Mouse (Mus musculus) kidney, embryonic 16.5 days (tissue): ENCODE data around the gene Shc4. TPM values are rescaled to one million over a fixed set of nuclear protein-coding genes. Genes with fewer than 3 reads are reported as not detected.

Source experiments
- ATAC-seq: fragments of 200-750 bp; cut with Nextera tagmentation; 2 replicates; pipeline ENCODE4 v1.8.0; 2017; ENCODE audit warnings: moderate TSS enrichment; ENCODE audit not compliant: low FRiP score, low TSS enrichment
- H3K27ac ChIP-seq: fragments of 300-500 bp; sonication (generic); 2 replicates; pipeline ENCODE4 v1.5.1; 2014; ENCODE audit warnings: low read length
- H3K27me3 ChIP-seq: fragments of 300-500 bp; sonication (generic); 2 replicates; pipeline ENCODE4 v1.6.1; 2014; ENCODE audit warnings: low read length, control low read depth, mixed read lengths; ENCODE audit not compliant: insufficient read depth
- H3K36me3 ChIP-seq: fragments of 300-500 bp; sonication (generic); 2 replicates; pipeline ENCODE4 v1.6.1; 2014; ENCODE audit warnings: low read length, control low read depth, mixed read lengths; ENCODE audit not compliant: insufficient read depth
- H3K4me1 ChIP-seq: fragments of 300-500 bp; sonication (generic); 2 replicates; pipeline ENCODE4 v1.6.1; 2014; ENCODE audit warnings: low read length, control low read depth, mixed read lengths; ENCODE audit not compliant: insufficient read depth
- H3K4me2 ChIP-seq: fragments of 300-500 bp; sonication (generic); replicated peaks from 2 replicates; pipeline ENCODE4 v1.6.1; 2014; ENCODE audit warnings: low read depth, low read length
- H3K4me3 ChIP-seq: fragments of 300-500 bp; sonication (generic); 2 replicates; pipeline ENCODE4 v1.5.1; 2014; ENCODE audit warnings: mild to moderate bottlenecking, low read length
- H3K9ac ChIP-seq: fragments of 300-500 bp; sonication (generic); replicated peaks from 2 replicates; pipeline ENCODE4 v1.6.1; 2014; ENCODE audit warnings: low read length
- H3K9me3 ChIP-seq: fragments of 300-500 bp; sonication (generic); 2 replicates; pipeline ENCODE4 v1.6.1; 2016; ENCODE audit warnings: low read length, control low read depth
- WGBS: fragments of 180-500 bp; shearing (Covaris S2); extraction: QIAGEN DNeasy Blood & Tissue Kit; methylation state at CpG from one replicate; pipeline ENCODE4 v1.1.7; 2014; 5-methylcytosine and 5-hydroxymethylcytosine counted together
- polyA plus RNA-seq: library from polyadenylated mRNA; unstranded; fragments of >200 nt; fragmentation: Nextera tagmentation; extraction: Ambion mirVana; gene quantifications from 2 replicates; pipeline ENCODE4 v1.2.1, GENCODE M21; 2015

The Shc4 gene
- polyA plus RNA-seq, 1 experiment from 2014 or later, result 1.1 TPM

GRCm38 (mm10) chr2:125651563-125651962 is 72.4 kb downstream of the Shc4 start:
- H3K36me3 ChIP-seq, result no peaks in the 10 kb centered on the region
- no peak for ATAC-seq
- H3K4me3 ChIP-seq, result no peak overlapping the region
- H3K9me3 ChIP-seq, result no peaks in the 10 kb centered on the region
- WGBS, result 79% methylated on average over 8 of the region's 8 CpGs
- H3K4me1 ChIP-seq, result no peaks in the 10 kb centered on the region
- H3K4me2 ChIP-seq, result no peak overlapping the region
- H3K27ac ChIP-seq, result no peak overlapping the region
- H3K27me3 ChIP-seq, result no peaks in the 10 kb centered on the region
- H3K9ac ChIP-seq, result no peak overlapping the region

GRCm38 (mm10) chr2:125650742-125651352 is 73.1 kb downstream of the Shc4 start:
- WGBS, result 78% methylated on average over 14 of the region's 14 CpGs
- no peak overlapping the region for H3K27ac ChIP-seq
- no peak overlapping the region for H3K9ac ChIP-seq
- H3K36me3 ChIP-seq, result no peaks in the 10 kb centered on the region
- H3K27me3 ChIP-seq, result no peaks in the 10 kb centered on the region
- no peaks in the 10 kb centered on the region for H3K4me1 ChIP-seq
- H3K9me3 ChIP-seq, result no peaks in the 10 kb centered on the region
- no peak overlapping the region for H3K4me3 ChIP-seq
- ATAC-seq, result no peak
- H3K4me2 ChIP-seq, result no peak overlapping the region

- no peak overlapping the region for H3K4me2 ChIP-seq
- ATAC-seq, result no peak
- WGBS, result 82% methylated on average over 5 of the region's 5 CpGs
- no peaks in the 10 kb centered on the region for H3K4me1 ChIP-seq
- no peak overlapping the region for H3K9ac ChIP-seq
- H3K27ac ChIP-seq, result no peak overlapping the region
- H3K36me3 ChIP-seq, result no peaks in the 10 kb centered on the region
- H3K27me3 ChIP-seq, result no peaks in the 10 kb centered on the region
- H3K4me3 ChIP-seq, result no peak overlapping the region
- no peaks in the 10 kb centered on the region for H3K9me3 ChIP-seq
Measured at GRCm38 (mm10) chr2:125650038-125650437, 73.9 kb downstream of the Shc4 start.

GRCm38 (mm10) chr2:125644912-125645311 is 79.0 kb downstream of the Shc4 start:
- Histone ChIP-seq H3K4me2 (no peak overlapping the region), H3K27me3 (no peaks in the 10 kb centered on the region), H3K9me3 (no peaks in the 10 kb centered on the region), H3K36me3 (no peaks in the 10 kb centered on the region), H3K9ac (no peak overlapping the region), H3K27ac (no peak overlapping the region), H3K4me3 (no peak overlapping the region), H3K4me1 (no peaks in the 10 kb centered on the region)
- 89% methylated on average over 6 of the region's 6 CpGs for WGBS
- no peak for ATAC-seq

- Histone ChIP-seq H3K36me3 (no peaks in the 10 kb centered on the region), H3K9me3 (no peaks in the 10 kb centered on the region), H3K27me3 (no peaks in the 10 kb centered on the region), H3K4me3 (no peak overlapping the region), H3K27ac (no peak overlapping the region), H3K4me2 (no peak overlapping the region), H3K9ac (no peak overlapping the region), H3K4me1 (no peaks in the 10 kb centered on the region)
- 38% methylated on average over 7 of the region's 7 CpGs for WGBS
- no peak for ATAC-seq
Measured at GRCm38 (mm10) chr2:125637331-125637730, 86.6 kb downstream of the Shc4 start.

GRCm38 (mm10) chr2:125630010-125630409 is 93.9 kb downstream of the Shc4 start:
- Histone ChIP-seq H3K36me3 (no peaks in the 10 kb centered on the region), H3K27me3 (no peaks in the 10 kb centered on the region), H3K9me3 (no peaks in the 10 kb centered on the region), H3K4me1 (peaks cover 3% of the 10 kb centered on the region; the same call in 1 of the 2 replicates), H3K4me2 (no peak overlapping the region), H3K27ac (no peak overlapping the region), H3K4me3 (no peak overlapping the region), H3K9ac (no peak overlapping the region)
- ATAC-seq, result no peak
- 94% methylated on average over 2 of the region's 2 CpGs for WGBS

GRCm38 (mm10) chr2:125628487-125628886 is 95.5 kb downstream of the Shc4 start:
- Histone ChIP-seq H3K4me2 (no peak overlapping the region), H3K4me3 (no peak overlapping the region), H3K4me1 (peaks cover 10% of the 10 kb centered on the region), H3K27me3 (no peaks in the 10 kb centered on the region), H3K27ac (no peak overlapping the region), H3K36me3 (no peaks in the 10 kb centered on the region), H3K9ac (no peak overlapping the region), H3K9me3 (no peaks in the 10 kb centered on the region)
- ATAC-seq, result no peak
- 84% methylated on average over 6 of the region's 6 CpGs for WGBS

- 69% methylated on average over 4 of the region's 4 CpGs for WGBS
- Histone ChIP-seq H3K9me3 (no peaks in the 10 kb centered on the region), H3K27ac (no peak overlapping the region), H3K4me1 (peaks cover 16% of the 10 kb centered on the region), H3K4me2 (no peak overlapping the region), H3K36me3 (no peaks in the 10 kb centered on the region), H3K9ac (no peak overlapping the region), H3K27me3 (no peaks in the 10 kb centered on the region), H3K4me3 (no peak overlapping the region)
- ATAC-seq, result no peak
Measured at GRCm38 (mm10) chr2:125626536-125626935, 97.4 kb downstream of the Shc4 start.

GRCm38 (mm10) chr2:125624837-125625351 is 99.1 kb downstream of the Shc4 start, which contains the start of gene Cep152:
Gene Cep152, minus strand, starts transcription at chr2:125625113.
- 0 out of 2 replicates have a peak, but pooled peaks cover under 1% of the 10 kb centered on the region for H3K36me3 ChIP-seq
- peak within 1 kb of the TSS; percentile 56 for H3K4me2 ChIP-seq
- no peaks in the 10 kb centered on the region for H3K9me3 ChIP-seq
- 0% methylated on average over 50 of the region's 50 CpGs for WGBS
- no peaks in the 10 kb centered on the region for H3K27me3 ChIP-seq
- peaks cover 18% of the 10 kb centered on the region for H3K4me1 ChIP-seq
- peak; percentile 97 for ATAC-seq
- H3K27ac ChIP-seq, result peak within 1 kb of the TSS; percentile 16; the same call in 1 of the 2 replicates
- H3K9ac ChIP-seq, result peak within 1 kb of the TSS; percentile 81
- peak within 1 kb of the TSS; percentile 85 for H3K4me3 ChIP-seq

GRCm38 (mm10) chr2:125624127-125624685 is 99.7 kb downstream of the Shc4 start:
- H3K27ac ChIP-seq, result peak overlapping the region; percentile 16; the same call in 1 of the 2 replicates
- H3K9ac ChIP-seq, result peak overlapping the region; percentile 81
- peak overlapping the region; percentile 85 for H3K4me3 ChIP-seq
- no peaks in the 10 kb centered on the region for H3K9me3 ChIP-seq
- H3K36me3 ChIP-seq, result peaks cover 7% of the 10 kb centered on the region; the same call in 1 of the 2 replicates
- H3K27me3 ChIP-seq, result no peaks in the 10 kb centered on the region
- H3K4me2 ChIP-seq, result peak overlapping the region; percentile 56
- no peak; the same call in 1 of the 2 replicates for ATAC-seq
- WGBS, result 4% methylated on average over 9 of the region's 9 CpGs
- peaks cover 18% of the 10 kb centered on the region for H3K4me1 ChIP-seq
